Mouse (Mus musculus) left cerebral cortex, postnatal 10 days (tissue): ENCODE data around the gene Fry. TPM values are rescaled to one million over a fixed set of nuclear protein-coding genes. Genes with fewer than 3 reads are reported as not detected.

Source experiments
- DNase-seq, 2 experiments: peaks; one replicate each; pipeline ENCODE4 v3.0.0; 2021 to 2022; ENCODE audit warnings: low spot score in 2 of 2, mixed read lengths in 1 of 2; ENCODE audit errors: extremely low spot score in 1 of 2
- intact Hi-C: fragments of 180-260 bp; cut with DNase I; formaldehyde crosslinking; loops from one replicate; pipeline ENCODE4 v1.15.1; 2025
- total RNA-seq, 2 experiments: library from RNA; stranded (reverse); gene quantifications; 2 replicates each; pipeline ENCODE4 v1.2.3; 2021

The Fry gene
- total RNA-seq = 100 to 1,000 TPM; 201 to 205 TPM

GRCm38 (mm10) chr5:150118455-150119241 is at the start of gene Fry:
TSS of gene Fry (plus strand) at chr5:150118645.
- intact Hi-C loops = loop anchor here (5.0 kb wide), 1 partner anchor 34 kb away; no protein-coding TSS in a partner anchor
- DNase-seq = peak; percentile 92 to 97

- intact Hi-C loops = no loop called here
- DNase-seq = peak in 1 of 2 experiments; percentile 71
Observed at GRCm38 (mm10) chr5:150070086-150070485, 48.4 kb upstream of the Fry start.

- intact Hi-C loops = no loop called here
- DNase-seq = no peak
Observed at GRCm38 (mm10) chr5:150071738-150072137, 46.7 kb upstream of the Fry start.

- no peak for DNase-seq
- intact Hi-C loops = no loop called here
Observed at GRCm38 (mm10) chr5:150079866-150080797, 38.3 kb upstream of the Fry start.

GRCm38 (mm10) chr5:150082696-150083095 is 35.7 kb upstream of the Fry start:
- intact Hi-C loops = no loop called here
- no peak for DNase-seq

- intact Hi-C loops = no loop called here
- DNase-seq = no peak
Observed at GRCm38 (mm10) chr5:150083190-150083589, 35.3 kb upstream of the Fry start.

GRCm38 (mm10) chr5:150097620-150098019 is 20.8 kb upstream of the Fry start:
- peak; percentile 49 to 54 for DNase-seq
- intact Hi-C loops = loop anchor here (5.0 kb wide), 1 partner anchor 60 kb away; no protein-coding TSS in a partner anchor

- no peak for DNase-seq
- intact Hi-C loops = loop anchor here (5.0 kb wide), 1 partner anchor 59 kb away; no protein-coding TSS in a partner anchor
Observed at GRCm38 (mm10) chr5:150098754-150099153, 19.7 kb upstream of the Fry start.

- no peak for DNase-seq
- intact Hi-C loops = no loop called here
Observed at GRCm38 (mm10) chr5:150101789-150102188, 16.7 kb upstream of the Fry start.

- intact Hi-C loops = no loop called here
- DNase-seq = no peak
Observed at GRCm38 (mm10) chr5:150106358-150106757, 12.1 kb upstream of the Fry start.

- DNase-seq = no peak
- intact Hi-C loops = no loop called here
Observed at GRCm38 (mm10) chr5:150111236-150111635, 7.2 kb upstream of the Fry start.

- intact Hi-C loops = no loop called here
- peak in 1 of 2 experiments; percentile 48 for DNase-seq
Observed at GRCm38 (mm10) chr5:150114007-150114406, 4.4 kb upstream of the Fry start.

GRCm38 (mm10) chr5:150114778-150115177 is 3.7 kb upstream of the Fry start:
- no peak for DNase-seq
- intact Hi-C loops = loop anchor here (5.0 kb wide), 1 partner anchor 38 kb away; no protein-coding TSS in a partner anchor

- DNase-seq = peak in 1 of 2 experiments; percentile 36
- intact Hi-C loops = loop anchor here (5.0 kb wide), 1 partner anchor 37 kb away; no protein-coding TSS in a partner anchor
Observed at GRCm38 (mm10) chr5:150115271-150116092, 3.0 kb upstream of the Fry start.

GRCm38 (mm10) chr5:150116216-150116905 is 2.1 kb upstream of the Fry start:
- DNase-seq = no peak
- intact Hi-C loops = loop anchor here (5.0 kb wide), 1 partner anchor 36 kb away; no protein-coding TSS in a partner anchor

GRCm38 (mm10) chr5:150116906-150117216 is 1.6 kb upstream of the Fry start:
- intact Hi-C loops = loop anchor here (5.0 kb wide), 1 partner anchor 35 kb away; no protein-coding TSS in a partner anchor
- DNase-seq = peak in 1 of 2 experiments; percentile 35

- no peak for DNase-seq
- intact Hi-C loops = loop anchor here (5.0 kb wide), 1 partner anchor 34 kb away; no protein-coding TSS in a partner anchor
Observed at GRCm38 (mm10) chr5:150118124-150118454, 356 bp upstream of the Fry start.

- intact Hi-C loops = no loop called here
- DNase-seq = no peak
Observed at GRCm38 (mm10) chr5:150120676-150121075, 2.2 kb downstream of the Fry start.
